10 mouse cellular contexts compared by ENCODE assay signal in genomic region chr6:64798804-64799203, GRCm38 (mm10).
DNase-seq lines count a peak whose midpoint lies in the region; ATAC-seq and TF ChIP-seq lines count a peak whose summit lies in the region.
"Had no signal": no experiment of that assay in that cellular context is flagged by ENCODE, and none has a peak within 500 bp of the region (broad histone marks: within the 10 kb centered on the region; RNA-seq: fewer than 3 reads in every experiment).

No protein-coding gene starts in this region.

- 50% methylated on average over 5 of the region's 5 CpGs for WGBS in heart, embryonic 13.5 days
- WGBS in stomach, embryonic 14.5 days: 58% methylated on average over 5 of the region's 5 CpGs
- 53% methylated on average over 5 of the region's 5 CpGs for WGBS in stomach, postnatal 0 days
- WGBS in limb, embryonic 13.5 days: 54% methylated on average over 5 of the region's 5 CpGs
- 51% methylated on average over 5 of the region's 5 CpGs for WGBS in stomach, embryonic 16.5 days

- TF ChIP-seq CTCF in stomach, postnatal 0 days (IDR thresholded peaks at IDR 0.05; ENCODE audit: low read depth): no peak
- no peak for TF ChIP-seq CTCF in gastrocnemius, adult 2 months (IDR thresholded peaks at IDR 0.05)

- H3K9ac ChIP-seq in heart, embryonic 13.5 days: no peak overlapping the region
- H3K9ac ChIP-seq in stomach, embryonic 14.5 days (replicated peaks; ENCODE audit: low read depth, low read length): no peak overlapping the region
- H3K9ac ChIP-seq in stomach, postnatal 0 days (ENCODE audit: low read length): no peak overlapping the region
- H3K9ac ChIP-seq in limb, embryonic 13.5 days: no peak overlapping the region
- H3K9ac ChIP-seq in stomach, embryonic 16.5 days (ENCODE audit: low read length): no peak overlapping the region

- peaks cover 3% of the 10 kb centered on the region; the same call in 1 of the 2 replicates for H3K27me3 ChIP-seq in heart, embryonic 13.5 days (replicated peaks)
- H3K27me3 ChIP-seq in stomach, embryonic 14.5 days (ENCODE audit: control insufficient read depth, insufficient read depth, low read length): no peaks in the 10 kb centered on the region
- H3K27me3 ChIP-seq in stomach, postnatal 0 days (ENCODE audit: control insufficient read depth, insufficient read depth, low read length): no peaks in the 10 kb centered on the region
- peaks cover 3% of the 10 kb centered on the region; the same call in 1 of the 2 replicates for H3K27me3 ChIP-seq in limb, embryonic 13.5 days
- no peaks in the 10 kb centered on the region for H3K27me3 ChIP-seq in stomach, embryonic 16.5 days (ENCODE audit: control insufficient read depth, insufficient read depth, low read length)

- H3K27ac ChIP-seq in heart, embryonic 13.5 days (replicated peaks): no peak overlapping the region
- H3K27ac ChIP-seq in stomach, embryonic 14.5 days (ENCODE audit: low read length): no peak overlapping the region
- H3K27ac ChIP-seq in stomach, postnatal 0 days (replicated peaks): no peak overlapping the region
- H3K27ac ChIP-seq in limb, embryonic 13.5 days: no peak overlapping the region
- H3K27ac ChIP-seq in stomach, embryonic 16.5 days (ENCODE audit: low read length): no peak overlapping the region
- no peak overlapping the region for H3K27ac ChIP-seq in gastrocnemius, adult 2 months

- DNase-seq in heart, postnatal 25 days (ENCODE audit: low spot score): no peak
- no peak for DNase-seq in stomach, postnatal 0 days (ENCODE audit: low spot score)
- no peak for DNase-seq in thymus, postnatal 4 days
- DNase-seq in gastrocnemius, adult 2 months: no peak
- DNase-seq: lung, postnatal 10 days had no signal

- intact Hi-C loops in heart, postnatal 25 days (cut with DNase I): no loop called here
- intact Hi-C loops in gastrocnemius, adult 2 months (cut with DNase I): no loop called here

- peak overlapping the region; percentile 78 for H3K4me2 ChIP-seq in heart, embryonic 13.5 days
- peak overlapping the region; percentile 73 for H3K4me2 ChIP-seq in stomach, embryonic 14.5 days (replicated peaks; ENCODE audit: low read depth, low read length)
- no peak overlapping the region for H3K4me2 ChIP-seq in stomach, postnatal 0 days (replicated peaks; ENCODE audit: low read depth)
- H3K4me2 ChIP-seq in limb, embryonic 13.5 days (replicated peaks): peak overlapping the region; percentile 80
- H3K4me2 ChIP-seq in stomach, embryonic 16.5 days (ENCODE audit: low read depth, low read length): peak overlapping the region; percentile 56

- H3K9me3 ChIP-seq in heart, embryonic 13.5 days: no peaks in the 10 kb centered on the region
- no peaks in the 10 kb centered on the region for H3K9me3 ChIP-seq in stomach, embryonic 14.5 days (ENCODE audit: control insufficient read depth, low read depth, low read length)
- no peaks in the 10 kb centered on the region for H3K9me3 ChIP-seq in stomach, postnatal 0 days (ENCODE audit: control insufficient read depth, low read length)
- H3K9me3 ChIP-seq in limb, embryonic 13.5 days: no peaks in the 10 kb centered on the region
- H3K9me3 ChIP-seq in stomach, embryonic 16.5 days (replicated peaks; ENCODE audit: control insufficient read depth, low read length): no peaks in the 10 kb centered on the region

- TF ChIP-seq EP300 in stomach, postnatal 0 days (optimal IDR thresholded peaks at IDR 0.05): no peak

- H3K4me1 ChIP-seq in heart, embryonic 13.5 days: no peaks in the 10 kb centered on the region; the same call in 1 of the 2 replicates
- H3K4me1 ChIP-seq in stomach, embryonic 14.5 days (ENCODE audit: control insufficient read depth, insufficient read depth, low read length): no peaks in the 10 kb centered on the region
- H3K4me1 ChIP-seq in stomach, postnatal 0 days (replicated peaks; ENCODE audit: control insufficient read depth, insufficient read depth): no peaks in the 10 kb centered on the region
- peaks cover 9% of the 10 kb centered on the region; the same call in 1 of the 2 replicates for H3K4me1 ChIP-seq in limb, embryonic 13.5 days
- H3K4me1 ChIP-seq in stomach, embryonic 16.5 days (ENCODE audit: control insufficient read depth, insufficient read depth, low read length): no peaks in the 10 kb centered on the region

- H3K36me3 ChIP-seq in heart, embryonic 13.5 days: no peaks in the 10 kb centered on the region
- H3K36me3 ChIP-seq in stomach, embryonic 14.5 days (ENCODE audit: control insufficient read depth, insufficient read depth, low read length): no peaks in the 10 kb centered on the region
- no peaks in the 10 kb centered on the region for H3K36me3 ChIP-seq in stomach, postnatal 0 days (ENCODE audit: control insufficient read depth, insufficient read depth, low read length)
- no peaks in the 10 kb centered on the region for H3K36me3 ChIP-seq in limb, embryonic 13.5 days
- no peaks in the 10 kb centered on the region for H3K36me3 ChIP-seq in stomach, embryonic 16.5 days (ENCODE audit: control insufficient read depth, insufficient read depth, low read length)

- ATAC-seq in heart, embryonic 13.5 days (ENCODE audit: extremely low read depth, insufficient number of reproducible peaks, low FRiP score, low TSS enrichment): no peak
- no peak for ATAC-seq in stomach, embryonic 14.5 days (ENCODE audit: insufficient number of reproducible peaks, insufficient read depth, low FRiP score, low read depth)
- ATAC-seq in stomach, postnatal 0 days (ENCODE audit: low FRiP score, low TSS enrichment): no peak
- ATAC-seq in limb, embryonic 13.5 days (ENCODE audit: low FRiP score, low read depth): no peak
- ATAC-seq in stomach, embryonic 16.5 days (ENCODE audit: insufficient read depth, low FRiP score): no peak
- ATAC-seq: Patski had no signal

- peak overlapping the region; percentile 50 for H3K4me3 ChIP-seq in heart, embryonic 13.5 days
- H3K4me3 ChIP-seq in stomach, embryonic 14.5 days (ENCODE audit: low read depth, low read length): no peak overlapping the region; the same call in 1 of the 2 replicates
- H3K4me3 ChIP-seq in stomach, postnatal 0 days (ENCODE audit: low read depth, low read length): no peak overlapping the region; the same call in 1 of the 2 replicates
- H3K4me3 ChIP-seq in limb, embryonic 13.5 days: peak overlapping the region; percentile 43
- peak overlapping the region; percentile 41; the same call in 1 of the 2 replicates for H3K4me3 ChIP-seq in stomach, embryonic 16.5 days (replicated peaks; ENCODE audit: low read length)
- no peak overlapping the region for H3K4me3 ChIP-seq in gastrocnemius, adult 2 months

Comparison
In these comparisons a context has a peak if more than half of its experiments do, and no peak if none do; other contexts are left out.
1. H3K4me3 ChIP-seq: peak in heart, embryonic 13.5 days (single experiment), limb, embryonic 13.5 days (single experiment) and stomach, embryonic 16.5 days (single experiment); none in stomach, embryonic 14.5 days (single experiment), stomach, postnatal 0 days (single experiment) and gastrocnemius, adult 2 months (single experiment).